In the genomic region with DNA sequence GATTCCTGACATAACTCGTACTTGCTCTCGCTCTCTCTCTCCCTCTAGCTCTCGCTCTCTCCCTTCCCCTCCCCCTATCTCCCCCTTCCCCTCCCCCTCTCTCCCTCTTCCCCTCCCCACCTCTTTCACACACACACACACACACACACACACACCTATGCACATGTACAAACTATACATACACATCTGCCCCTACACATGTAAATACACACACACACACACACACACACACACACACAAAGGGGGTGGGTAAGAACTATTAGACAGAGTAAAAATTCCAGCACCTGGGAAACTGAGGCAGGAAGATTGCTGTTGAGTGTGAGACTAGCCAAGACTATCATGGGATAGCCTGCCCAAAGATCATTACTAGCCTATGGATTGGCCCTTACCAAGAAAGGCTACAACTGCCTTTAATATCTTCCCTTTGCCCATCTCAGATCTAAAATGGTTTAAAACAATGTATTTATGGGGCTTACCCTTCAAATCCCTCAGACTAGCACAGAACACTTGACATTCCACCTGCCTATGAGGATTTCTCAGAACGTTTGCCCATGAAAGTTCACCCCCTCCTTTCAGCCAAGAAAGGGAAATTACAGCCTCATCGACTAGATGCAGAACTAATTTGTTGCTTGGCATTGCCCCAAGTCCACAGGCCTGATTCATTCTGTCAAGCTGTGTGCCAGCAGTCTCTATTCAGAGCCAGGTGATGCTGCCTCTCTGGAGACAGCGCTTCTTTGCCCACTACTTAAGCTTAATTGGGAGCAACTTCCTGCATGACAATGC, we compare ENCODE assay signal across 11 mouse cellular contexts.
DNase-seq lines count a peak whose midpoint lies in the region; ATAC-seq lines count a peak whose summit lies in the region.
"Had no signal": no experiment of that assay in that cellular context is flagged by ENCODE, and none has a peak within 500 bp of the region (broad histone marks: within the 10 kb centered on the region; RNA-seq: fewer than 3 reads in every experiment).

No protein-coding gene starts in this region.

- 43% methylated on average over 6 of the region's 6 CpGs for WGBS in forebrain, embryonic 14.5 days
- WGBS in midbrain, embryonic 14.5 days: 66% methylated on average over 6 of the region's 6 CpGs

- H3K27ac ChIP-seq in forebrain, embryonic 14.5 days (ENCODE audit: low read depth, low read length): no peak overlapping the region
- H3K27ac ChIP-seq in midbrain, embryonic 14.5 days (replicated peaks; ENCODE audit: low read depth, low read length): no peak overlapping the region
- H3K27ac ChIP-seq: limb, embryonic 13.5 days had no signal

- no peak overlapping the region for H3K4me2 ChIP-seq in forebrain, embryonic 14.5 days (ENCODE audit: low read length)
- H3K4me2 ChIP-seq in midbrain, embryonic 14.5 days (ENCODE audit: low read length): no peak overlapping the region
- H3K4me2 ChIP-seq: limb, embryonic 13.5 days had no signal

- peak; percentile 10 for DNase-seq in adrenal gland, postnatal 10 days
- no peak for DNase-seq in adrenal gland, postnatal 4 days (ENCODE audit: low spot score in 2 of 2)
- DNase-seq in NIH3T3 (ENCODE audit: low read depth): peak; percentile 50
- peak; percentile 93 for DNase-seq in forebrain, embryonic 14.5 days (ENCODE audit: low spot score)
- DNase-seq in midbrain, embryonic 14.5 days: peak; percentile 83
- DNase-seq in ovary, adult 18-20 months (ENCODE audit: low spot score): no peak
- no peak for DNase-seq in spleen, postnatal 14 days (ENCODE audit: low spot score in 2 of 2)
- DNase-seq: gastrocnemius, postnatal 10 days; kidney, adult 8-10 months had no signal

- H3K36me3 ChIP-seq in forebrain, embryonic 14.5 days (ENCODE audit: control insufficient read depth, insufficient read depth, low read length): no peaks in the 10 kb centered on the region
- no peaks in the 10 kb centered on the region for H3K36me3 ChIP-seq in midbrain, embryonic 14.5 days (ENCODE audit: control insufficient read depth, insufficient read depth, low read length)
- H3K36me3 ChIP-seq: limb, embryonic 13.5 days had no signal

- H3K4me3 ChIP-seq in forebrain, embryonic 14.5 days (ENCODE audit: low read depth, low read length): no peak overlapping the region
- no peak overlapping the region for H3K4me3 ChIP-seq in midbrain, embryonic 14.5 days (replicated peaks; ENCODE audit: low read depth, low read length)
- H3K4me3 ChIP-seq: limb, embryonic 13.5 days had no signal

- no peaks in the 10 kb centered on the region for H3K9me3 ChIP-seq in forebrain, embryonic 14.5 days (replicated peaks; ENCODE audit: control insufficient read depth, low read length)
- H3K9me3 ChIP-seq in midbrain, embryonic 14.5 days (ENCODE audit: control insufficient read depth, low read length): no peaks in the 10 kb centered on the region
- H3K9me3 ChIP-seq: limb, embryonic 13.5 days had no signal

- H3K9ac ChIP-seq in forebrain, embryonic 14.5 days (ENCODE audit: low read length): no peak overlapping the region
- H3K9ac ChIP-seq in midbrain, embryonic 14.5 days (replicated peaks; ENCODE audit: low read length): no peak overlapping the region
- H3K9ac ChIP-seq: limb, embryonic 13.5 days had no signal

- no peaks in the 10 kb centered on the region for H3K27me3 ChIP-seq in forebrain, embryonic 14.5 days (replicated peaks; ENCODE audit: control insufficient read depth, insufficient read depth, low read length)
- no peaks in the 10 kb centered on the region for H3K27me3 ChIP-seq in midbrain, embryonic 14.5 days (ENCODE audit: control insufficient read depth, insufficient read depth, low read length)
- H3K27me3 ChIP-seq: limb, embryonic 13.5 days had no signal

- peaks cover 6% of the 10 kb centered on the region for H3K4me1 ChIP-seq in forebrain, embryonic 14.5 days (ENCODE audit: control insufficient read depth, insufficient read depth, low read length)
- H3K4me1 ChIP-seq in midbrain, embryonic 14.5 days (ENCODE audit: control insufficient read depth, insufficient read depth, low read length): no peaks in the 10 kb centered on the region
- H3K4me1 ChIP-seq: limb, embryonic 13.5 days had no signal

- ATAC-seq in forebrain, embryonic 14.5 days: peak; percentile 89
- peak; percentile 76 for ATAC-seq in midbrain, embryonic 14.5 days (ENCODE audit: low FRiP score, low TSS enrichment)
- no peak for ATAC-seq in monocyte, adult 5-6 weeks (replicated peaks; ENCODE audit: insufficient number of reproducible peaks, low FRiP score, low TSS enrichment, poor library complexity, severe bottlenecking)

Comparison
In these comparisons a context has a peak if more than half of its experiments do, and no peak if none do; other contexts are left out.
1. DNase-seq: peak in adrenal gland, postnatal 10 days (single experiment), NIH3T3 (single experiment), forebrain, embryonic 14.5 days (single experiment) and midbrain, embryonic 14.5 days (single experiment); none in adrenal gland, postnatal 4 days (0 of 2), ovary, adult 18-20 months (single experiment) and spleen, postnatal 14 days (0 of 2).